Mouse (Mus musculus): ENCODE data around the gene Rtbdn. TPM values are rescaled to one million over a fixed set of nuclear protein-coding genes. Genes with fewer than 3 reads are reported as not detected.
A peak's percentile ranks its signal among the peaks of the same experiment; 100 is the strongest.

The Rtbdn gene
- polyA plus RNA-seq, 1 experiment, result 7.9 TPM

- DNase-seq, result no peak
- H3K4me1 ChIP-seq (ENCODE audit: control insufficient read depth, insufficient read depth, low read length), result peaks cover 11% of the 10 kb centered on the region
- 90% methylated on average over 1 of the region's 1 CpGs for WGBS
- no peaks in the 10 kb centered on the region for H3K27me3 ChIP-seq (ENCODE audit: control insufficient read depth, insufficient read depth, low read length)
- TF ChIP-seq POLR2A (IDR thresholded peaks at IDR 0.05; ENCODE audit: borderline replicate concordance, insufficient read depth, low read length) (no peak), CTCF (IDR thresholded peaks at IDR 0.05; ENCODE audit: borderline replicate concordance, insufficient read depth, low read depth, low read length) (no peak)
- no peak overlapping the region for H3K27ac ChIP-seq (ENCODE audit: insufficient read depth, low read length)
- H3K4me3 ChIP-seq (replicated peaks; ENCODE audit: insufficient read depth, low read depth, low read length), result no peak overlapping the region
Observed at GRCm38 (mm10) chr8:84927513-84927912, 19.3 kb upstream of the Rtbdn start.

DNA sequence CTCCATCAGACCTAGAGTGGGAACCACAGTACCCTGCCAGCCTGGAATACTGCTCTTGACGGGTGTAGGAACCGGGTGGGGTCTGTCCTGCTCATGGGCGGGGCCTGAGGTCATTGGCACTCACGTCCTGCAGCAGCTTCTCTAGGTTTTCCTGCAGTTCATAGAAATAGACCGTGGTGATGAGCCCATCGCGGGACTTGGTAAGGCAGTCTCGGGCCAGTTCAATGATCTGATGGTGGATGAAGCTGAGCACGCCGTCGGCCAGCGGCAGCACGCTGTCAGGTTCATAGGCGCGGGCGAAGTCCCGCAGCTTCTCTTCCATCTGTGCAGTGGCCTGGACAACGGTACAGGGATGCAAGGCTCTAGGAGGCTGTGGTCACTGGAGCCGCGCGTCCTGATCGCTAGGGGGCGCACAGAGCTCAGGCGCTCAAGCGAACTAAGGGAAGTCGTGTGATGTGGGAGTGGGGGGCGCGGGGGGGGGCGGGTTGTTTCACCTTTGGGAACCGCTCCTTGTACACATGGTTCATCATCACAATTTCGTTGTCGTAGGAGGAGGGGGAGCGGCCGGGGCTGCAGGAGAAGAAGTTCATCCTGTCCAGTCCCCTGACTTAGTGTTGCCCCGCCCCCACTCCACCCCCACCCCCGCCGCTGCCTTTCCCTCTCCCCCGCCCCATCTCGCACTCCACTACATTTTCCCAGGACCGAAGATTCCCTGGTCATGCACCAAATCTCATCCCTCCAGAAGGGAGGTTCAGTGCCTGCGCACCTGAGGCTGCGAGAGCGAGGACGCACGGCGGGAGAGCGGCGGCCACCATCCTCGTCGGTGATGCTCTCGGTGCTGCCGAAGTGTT lies 18.1 kb upstream of the Rtbdn start:
- DNase-seq, result peak; percentile 79 to 85
- no peak overlapping the region for H3K4me3 ChIP-seq (replicated peaks; ENCODE audit: insufficient read depth, low read depth, low read length)
- no peaks in the 10 kb centered on the region for H3K27me3 ChIP-seq (ENCODE audit: control insufficient read depth, insufficient read depth, low read length)
- peak; percentile 81 for TF ChIP-seq CTCF (IDR thresholded peaks at IDR 0.05; ENCODE audit: borderline replicate concordance, insufficient read depth, low read depth, low read length)
- 0 out of 2 replicates have a peak, but pooled peaks have one; percentile 13 for TF ChIP-seq POLR2A (IDR thresholded peaks at IDR 0.05; ENCODE audit: borderline replicate concordance, insufficient read depth, low read length)
- H3K4me1 ChIP-seq (ENCODE audit: control insufficient read depth, insufficient read depth, low read length), result peaks cover 13% of the 10 kb centered on the region
- 7% methylated on average over 50 of the region's 52 CpGs for WGBS
- H3K27ac ChIP-seq (ENCODE audit: insufficient read depth, low read length), result no peak overlapping the region

DNA sequence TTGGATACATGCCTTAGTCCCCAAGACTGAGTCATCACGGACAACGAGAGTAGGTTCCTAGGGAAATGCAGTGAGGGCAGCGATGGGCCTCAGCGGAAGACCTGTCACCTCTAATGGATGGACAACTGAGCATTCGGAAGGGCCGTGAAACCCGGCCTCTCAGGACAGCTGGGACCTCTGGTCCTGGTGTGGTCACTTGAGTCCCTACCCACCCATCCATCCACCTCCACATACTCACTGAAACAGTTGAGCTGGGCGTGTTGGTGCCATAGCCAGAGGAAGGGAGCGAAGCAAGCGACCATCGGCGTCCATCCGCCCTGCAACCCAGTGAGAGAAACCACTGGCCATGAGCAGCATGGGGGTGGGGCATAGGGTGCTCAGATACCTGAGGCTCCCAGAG lies 16.2 kb upstream of the Rtbdn start:
- TF ChIP-seq POLR2A (IDR thresholded peaks at IDR 0.05; ENCODE audit: borderline replicate concordance, insufficient read depth, low read length) (no peak), CTCF (IDR thresholded peaks at IDR 0.05; ENCODE audit: borderline replicate concordance, insufficient read depth, low read depth, low read length) (no peak)
- peaks cover 22% of the 10 kb centered on the region for H3K4me1 ChIP-seq (ENCODE audit: control insufficient read depth, insufficient read depth, low read length)
- no peak overlapping the region for H3K27ac ChIP-seq (ENCODE audit: insufficient read depth, low read length)
- no peak for DNase-seq
- H3K27me3 ChIP-seq (ENCODE audit: control insufficient read depth, insufficient read depth, low read length), result no peaks in the 10 kb centered on the region
- H3K4me3 ChIP-seq (replicated peaks; ENCODE audit: insufficient read depth, low read depth, low read length), result no peak overlapping the region
- 82% methylated on average over 13 of the region's 13 CpGs for WGBS

DNA sequence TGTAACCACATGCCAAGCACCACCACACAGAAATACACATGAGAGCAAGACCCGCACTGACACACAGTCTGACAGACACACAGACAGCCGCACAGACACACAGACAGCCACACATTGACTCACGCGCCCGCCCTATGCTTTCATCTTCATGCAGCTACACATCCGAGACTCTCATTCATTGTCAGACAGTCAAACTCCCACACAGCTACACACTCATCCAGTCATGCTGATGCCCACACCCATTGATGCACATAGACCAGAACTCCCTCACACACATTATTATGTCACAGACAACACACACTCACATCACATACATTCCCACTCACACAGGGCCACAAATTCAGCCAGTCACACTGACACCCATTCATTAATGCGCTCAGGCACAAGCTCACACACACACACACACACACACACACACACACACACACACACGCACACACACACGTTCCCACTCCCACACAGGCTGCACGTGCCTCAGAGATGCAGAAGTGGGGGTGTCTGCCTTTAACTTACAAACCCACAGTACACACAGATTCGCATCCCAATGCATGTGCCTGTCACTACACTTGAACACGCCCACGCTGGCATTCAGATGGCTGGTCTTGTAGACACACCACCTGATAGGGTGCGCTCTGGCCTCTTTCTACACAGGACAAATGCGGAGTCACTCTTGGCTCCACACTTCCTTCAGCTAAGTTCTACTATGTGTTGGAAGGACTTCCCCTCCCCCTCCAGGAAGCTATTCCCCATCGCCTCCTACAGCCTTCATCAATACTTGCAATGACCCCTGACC lies 12.8 kb upstream of the Rtbdn start:
- DNase-seq, result no peak
- Histone ChIP-seq H3K4me1 (ENCODE audit: control insufficient read depth, insufficient read depth, low read length) (peaks cover 23% of the 10 kb centered on the region), H3K27ac (ENCODE audit: insufficient read depth, low read length) (no peak overlapping the region), H3K27me3 (ENCODE audit: control insufficient read depth, insufficient read depth, low read length) (no peaks in the 10 kb centered on the region), H3K4me3 (replicated peaks; ENCODE audit: insufficient read depth, low read depth, low read length) (peak overlapping the region; percentile 25)
- 80% methylated on average over 16 of the region's 16 CpGs for WGBS
- TF ChIP-seq POLR2A (IDR thresholded peaks at IDR 0.05; ENCODE audit: borderline replicate concordance, insufficient read depth, low read length) (no peak), CTCF (IDR thresholded peaks at IDR 0.05; ENCODE audit: borderline replicate concordance, insufficient read depth, low read depth, low read length) (no peak)

- peak; percentile 82 to 85 for DNase-seq
- Histone ChIP-seq H3K4me3 (replicated peaks; ENCODE audit: insufficient read depth, low read depth, low read length) (peak overlapping the region; percentile 95), H3K4me1 (ENCODE audit: control insufficient read depth, insufficient read depth, low read length) (peaks cover 17% of the 10 kb centered on the region), H3K27ac (ENCODE audit: insufficient read depth, low read length) (0 out of 2 replicates have a peak overlapping the region, but pooled peaks have one; percentile 24), H3K27me3 (ENCODE audit: control insufficient read depth, insufficient read depth, low read length) (no peaks in the 10 kb centered on the region)
- TF ChIP-seq POLR2A (IDR thresholded peaks at IDR 0.05; ENCODE audit: borderline replicate concordance, insufficient read depth, low read length) (no peak), CTCF (IDR thresholded peaks at IDR 0.05; ENCODE audit: borderline replicate concordance, insufficient read depth, low read depth, low read length) (no peak)
- 2% methylated on average over 15 of the region's 15 CpGs for WGBS
Observed at GRCm38 (mm10) chr8:84934860-84935259, 11.9 kb upstream of the Rtbdn start.

GRCm38 (mm10) chr8:84935489-84935888 lies 11.3 kb upstream of the Rtbdn start:
- Histone ChIP-seq H3K27ac (ENCODE audit: insufficient read depth, low read length) (peak overlapping the region; percentile 56; the same call in 1 of the 2 replicates), H3K4me3 (replicated peaks; ENCODE audit: insufficient read depth, low read depth, low read length) (peak overlapping the region; percentile 95), H3K27me3 (ENCODE audit: control insufficient read depth, insufficient read depth, low read length) (no peaks in the 10 kb centered on the region), H3K4me1 (ENCODE audit: control insufficient read depth, insufficient read depth, low read length) (peaks cover 17% of the 10 kb centered on the region)
- no peak for TF ChIP-seq CTCF (IDR thresholded peaks at IDR 0.05; ENCODE audit: borderline replicate concordance, insufficient read depth, low read depth, low read length)
- TF ChIP-seq POLR2A (IDR thresholded peaks at IDR 0.05; ENCODE audit: borderline replicate concordance, insufficient read depth, low read length), result no peak
- 18% methylated on average over 14 of the region's 14 CpGs for WGBS
- peak; percentile 54 to 58 for DNase-seq

DNA sequence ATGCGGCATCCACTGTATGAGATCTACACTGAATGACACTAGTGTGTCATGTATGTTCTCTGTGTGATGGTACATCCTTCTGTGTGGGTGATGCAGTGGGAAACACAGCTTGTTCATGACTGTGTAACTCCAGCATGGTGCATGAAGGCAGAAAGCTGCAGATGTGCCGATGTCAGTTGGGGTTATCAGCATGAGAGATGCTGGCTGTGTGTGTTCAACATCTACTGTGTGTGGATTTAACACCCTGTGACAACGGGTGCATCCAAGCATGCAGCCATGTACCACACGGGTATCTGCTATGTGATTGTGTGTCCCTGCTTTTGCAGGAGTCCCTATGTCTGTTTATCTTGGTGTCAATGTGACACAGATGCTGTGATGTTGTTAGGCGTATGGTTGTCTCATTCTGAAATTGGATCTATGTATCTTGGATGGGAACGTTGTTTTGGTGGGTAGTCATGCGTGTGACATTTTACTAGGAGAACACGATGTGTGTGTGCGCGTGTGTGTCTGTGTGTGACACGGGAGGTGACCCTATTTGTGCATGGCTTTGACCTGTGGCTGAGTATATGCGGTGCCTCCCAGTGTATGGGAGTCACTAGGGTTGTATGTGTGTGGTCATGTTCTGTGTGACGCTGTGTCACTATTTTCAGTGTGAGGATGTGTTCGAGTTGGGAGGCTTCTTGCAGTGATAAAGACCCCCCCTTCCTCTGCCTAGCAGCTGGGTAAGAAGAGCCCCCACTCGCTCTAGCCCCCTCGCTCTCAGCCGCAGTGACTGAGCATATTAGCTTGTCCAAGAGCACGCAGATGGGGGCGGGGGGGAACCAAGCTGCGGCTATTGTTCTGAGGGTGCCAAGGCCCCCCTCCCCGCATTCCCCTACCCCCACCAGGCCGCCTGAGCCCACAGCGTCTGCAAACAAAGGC lies 10.5 kb upstream of the Rtbdn start:
- WGBS, result 8% methylated on average over 23 of the region's 23 CpGs
- peak overlapping the region; percentile 93 for H3K27ac ChIP-seq (ENCODE audit: insufficient read depth, low read length)
- H3K4me3 ChIP-seq (replicated peaks; ENCODE audit: insufficient read depth, low read depth, low read length), result peak overlapping the region; percentile 95
- no peaks in the 10 kb centered on the region for H3K27me3 ChIP-seq (ENCODE audit: control insufficient read depth, insufficient read depth, low read length)
- TF ChIP-seq CTCF (IDR thresholded peaks at IDR 0.05; ENCODE audit: borderline replicate concordance, insufficient read depth, low read depth, low read length) (no peak), POLR2A (IDR thresholded peaks at IDR 0.05; ENCODE audit: borderline replicate concordance, insufficient read depth, low read length) (no peak)
- DNase-seq, result peak; percentile 41 to 53
- peaks cover 17% of the 10 kb centered on the region for H3K4me1 ChIP-seq (ENCODE audit: control insufficient read depth, insufficient read depth, low read length)
